Mouse (Mus musculus) small intestine, adult 2 months (tissue): ENCODE measurements around the gene Nckap5l. TPM values are rescaled to one million over a fixed set of nuclear protein-coding genes. Genes with fewer than 3 reads are reported as not detected.

Source experiments
- H3K27ac ChIP-seq: fragments of 200-500 bp; 2 replicates; pipeline ENCODE4 v1.5.1; 2012; ENCODE audit warnings: low read depth, low read length, control low read depth, inconsistent platforms; ENCODE audit not compliant: insufficient read depth
- H3K27me3 ChIP-seq: fragments of 200-500 bp; 2 replicates; pipeline ENCODE4 v1.6.1; 2012; ENCODE audit warnings: mild to moderate bottlenecking, moderate library complexity, low read length, inconsistent platforms; ENCODE audit not compliant: control insufficient read depth, insufficient read depth
- H3K36me3 ChIP-seq: fragments of 200-500 bp; 2 replicates; pipeline ENCODE4 v1.6.1; 2012; ENCODE audit warnings: mild to moderate bottlenecking, low read length, control low read depth, inconsistent platforms; ENCODE audit not compliant: control insufficient read depth, insufficient read depth
- H3K4me1 ChIP-seq: fragments of 200-500 bp; 2 replicates; pipeline ENCODE4 v1.6.1; 2012; ENCODE audit warnings: low read length, inconsistent platforms, mixed read lengths; ENCODE audit not compliant: control insufficient read depth, insufficient read depth, insufficient read length
- H3K4me3 ChIP-seq: fragments of 200-500 bp; 2 replicates; pipeline ENCODE4 v1.5.1; 2012; ENCODE audit warnings: low read depth, mild to moderate bottlenecking, control low read depth, inconsistent platforms, low read length, moderate library complexity
- CTCF ChIP-seq: fragments of 200-500 bp; IDR thresholded peaks from 2 replicates; pipeline ENCODE4 v1.5.1; 2012; ENCODE audit warnings: low read depth, mild to moderate bottlenecking, control low read depth, inconsistent platforms, low read length, moderate library complexity, mixed read lengths; ENCODE audit not compliant: insufficient replicate concordance, insufficient read length; ENCODE audit errors: extremely low read depth
- POLR2A ChIP-seq: fragments of 200-500 bp; IDR thresholded peaks from 2 replicates; pipeline ENCODE4 v1.6.1; 2012; ENCODE audit warnings: low read depth, mild to moderate bottlenecking, control low read depth, inconsistent platforms, low read length, moderate library complexity
- WGBS: fragments of 180-500 bp; shearing (Covaris S2); methylation state at CpG from one replicate; pipeline ENCODE4 v1.1.7; 2018; 5-methylcytosine and 5-hydroxymethylcytosine counted together
- polyA plus RNA-seq: library from polyadenylated mRNA; depleted of rRNA; stranded (reverse); fragments of >200 nt; gene quantifications from 2 replicates; pipeline ENCODE4 v1.2.3, GENCODE M21; 2012

Gene Nckap5l
- polyA plus RNA-seq, 1 experiment, result 3.1 TPM

DNA sequence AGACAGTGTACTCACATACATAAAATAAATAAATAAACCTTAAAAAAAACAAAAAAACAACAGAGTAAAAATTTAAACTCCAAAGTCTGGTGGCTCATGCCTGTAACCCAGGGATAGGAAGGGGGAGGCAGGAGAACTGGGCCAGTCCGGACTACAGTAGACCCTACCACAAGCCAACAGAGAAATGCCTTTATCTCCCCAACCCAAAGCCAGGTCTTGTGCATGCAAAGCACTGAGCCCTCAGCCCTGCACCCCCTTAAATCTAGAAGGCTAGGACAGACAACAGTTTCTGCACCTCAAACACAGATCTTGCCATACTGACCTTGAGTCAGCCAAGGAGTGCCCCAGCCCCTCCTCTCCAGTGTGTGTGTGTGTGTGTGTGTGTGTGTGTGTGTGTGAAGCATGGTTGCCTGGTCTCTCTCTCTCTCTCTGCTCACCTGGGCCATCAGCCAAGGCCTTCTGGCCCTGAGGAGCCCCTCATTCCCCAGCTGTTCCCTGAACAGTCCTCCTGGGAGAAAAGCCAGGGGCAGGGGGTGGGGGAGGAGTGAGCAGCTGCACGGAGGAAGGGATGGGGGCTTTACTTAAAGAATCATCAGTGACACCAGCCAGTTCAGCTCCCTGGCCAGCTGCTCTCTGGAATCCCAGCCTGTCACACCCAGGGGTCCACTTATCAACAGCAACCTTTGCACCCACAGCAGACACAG, 17.3 kb downstream of the Nckap5l start:
- whole genome bisulfite sequencing, result 21% methylated on average over 2 of the region's 2 CpGs
- H3K36me3 ChIP-seq, result no peaks in the 10 kb centered on the region
- H3K27ac ChIP-seq, result no peak overlapping the region
- no peak overlapping the region for H3K4me3 ChIP-seq
- no peaks in the 10 kb centered on the region for H3K27me3 ChIP-seq
- peaks cover 10% of the 10 kb centered on the region for H3K4me1 ChIP-seq
- TF ChIP-seq CTCF (no peak), POLR2A (no peak)

- Histone ChIP-seq H3K36me3 (no peaks in the 10 kb centered on the region), H3K4me3 (no peak overlapping the region), H3K4me1 (peaks cover 10% of the 10 kb centered on the region), H3K27ac (no peak overlapping the region), H3K27me3 (no peaks in the 10 kb centered on the region)
- TF ChIP-seq POLR2A (no peak), CTCF (no peak)
- 78% methylated on average over 8 of the region's 8 CpGs for WGBS
These were observed 18.4 kb downstream of the Nckap5l start for GRCm38 (mm10) chr15:99438966-99439698.

GRCm38 (mm10) chr15:99433913-99434312, 23.6 kb downstream of the Nckap5l start:
- Histone ChIP-seq H3K36me3 (no peaks in the 10 kb centered on the region), H3K27me3 (no peaks in the 10 kb centered on the region), H3K4me3 (no peak overlapping the region), H3K27ac (no peak overlapping the region), H3K4me1 (peaks cover 3% of the 10 kb centered on the region)
- no peak for TF ChIP-seq CTCF
- TF ChIP-seq POLR2A, result no peak
- WGBS, result 34% methylated on average over 12 of the region's 12 CpGs

GRCm38 (mm10) chr15:99433081-99433718, 24.3 kb downstream of the Nckap5l start:
- no peak overlapping the region for H3K27ac ChIP-seq
- WGBS, result 67% methylated on average over 16 of the region's 16 CpGs
- H3K27me3 ChIP-seq, result no peaks in the 10 kb centered on the region
- H3K36me3 ChIP-seq, result no peaks in the 10 kb centered on the region
- no peak for TF ChIP-seq CTCF
- TF ChIP-seq POLR2A, result no peak
- no peak overlapping the region for H3K4me3 ChIP-seq
- peaks cover 3% of the 10 kb centered on the region for H3K4me1 ChIP-seq

GRCm38 (mm10) chr15:99431967-99432366, 25.6 kb downstream of the Nckap5l start:
- no peaks in the 10 kb centered on the region for H3K27me3 ChIP-seq
- no peak overlapping the region for H3K4me3 ChIP-seq
- whole genome bisulfite sequencing, result 78% methylated on average over 8 of the region's 8 CpGs
- H3K4me1 ChIP-seq, result peaks cover 3% of the 10 kb centered on the region
- H3K27ac ChIP-seq, result no peak overlapping the region
- TF ChIP-seq CTCF (no peak), POLR2A (no peak)
- no peaks in the 10 kb centered on the region for H3K36me3 ChIP-seq

GRCm38 (mm10) chr15:99431504-99431903, 26.0 kb downstream of the Nckap5l start:
- no peaks in the 10 kb centered on the region for H3K36me3 ChIP-seq
- no peak overlapping the region for H3K4me3 ChIP-seq
- peaks cover 3% of the 10 kb centered on the region for H3K4me1 ChIP-seq
- H3K27ac ChIP-seq, result no peak overlapping the region
- 84% methylated on average over 7 of the region's 7 CpGs for WGBS
- TF ChIP-seq CTCF (no peak), POLR2A (no peak)
- no peaks in the 10 kb centered on the region for H3K27me3 ChIP-seq

DNA sequence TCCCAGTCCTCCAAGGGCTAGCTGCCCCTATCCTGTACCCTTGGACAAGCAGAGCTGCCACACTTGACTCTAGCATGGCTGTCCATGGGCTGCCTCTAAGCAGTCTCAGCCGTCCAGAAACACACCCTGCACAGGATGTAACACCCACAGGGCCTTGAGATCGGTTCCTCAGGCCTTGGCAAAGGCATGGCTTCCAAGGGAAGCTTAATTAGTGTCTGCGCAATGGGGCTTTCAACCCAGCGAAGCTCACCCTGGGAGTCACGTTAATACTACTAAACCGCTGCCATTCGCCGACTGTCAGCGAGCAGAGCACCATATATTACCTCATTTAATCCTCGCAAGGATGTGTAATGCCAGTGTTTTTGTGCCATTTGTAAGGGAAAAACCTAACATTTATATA, 26.5 kb downstream of the Nckap5l start:
- Histone ChIP-seq H3K4me1 (peaks cover 3% of the 10 kb centered on the region), H3K27ac (no peak overlapping the region), H3K4me3 (no peak overlapping the region), H3K36me3 (no peaks in the 10 kb centered on the region), H3K27me3 (no peaks in the 10 kb centered on the region)
- WGBS, result 89% methylated on average over 10 of the region's 10 CpGs
- TF ChIP-seq CTCF, result no peak
- no peak for TF ChIP-seq POLR2A
